Comparison of ENCODE assay signal across 12 mouse cellular contexts in genomic region chr3:138787758-138788488, GRCm38 (mm10). TPM values are rescaled to one million over a fixed set of nuclear protein-coding genes. Genes with fewer than 3 reads are reported as not detected.
DNase-seq lines count a peak whose midpoint lies in the region; ATAC-seq lines count a peak whose summit lies in the region.
"Had no signal": no experiment of that assay in that cellular context is flagged by ENCODE, and none has a peak within 500 bp of the region (broad histone marks: within the 10 kb centered on the region; RNA-seq: fewer than 3 reads in every experiment).

No protein-coding gene starts in this region.

- DNase-seq in cerebellum, adult 11-12 months, result peak; percentile 27
- DNase-seq in left cerebral cortex, postnatal 14 days (ENCODE audit: low spot score in 2 of 2), result peak; percentile 49 to 64
- DNase-seq in left cerebral cortex, postnatal 36 days (ENCODE audit: low spot score in 2 of 2), result no peak
- peak; percentile 68 to 80 for DNase-seq in right cerebral cortex, adult 2 months (ENCODE audit: low spot score in 2 of 2)
- no peak for DNase-seq in right cerebral cortex, postnatal 14 days
- DNase-seq in adrenal gland, postnatal 25 days, result no peak
- DNase-seq in heart, adult 18-20 months, result no peak
- DNase-seq: embryo, embryonic 11 days; heart, postnatal 4 days; kidney, postnatal 14 days; liver, postnatal 0 days had no signal

- ATAC-seq in cerebellum, adult (ENCODE audit: insufficient number of reproducible peaks, low FRiP score, low TSS enrichment), result no peak
- ATAC-seq: liver, postnatal 0 days had no signal

- intact Hi-C loops in left cerebral cortex, postnatal 14 days (cut with DNase I), result no loop called here
- intact Hi-C loops in left cerebral cortex, postnatal 36 days (cut with DNase I), result loop anchor here (5.0 kb wide), 1 partner anchor 46 kb away; the partner anchor contains the start of gene Tspan5

RNA-seq across cellular contexts. Expression of gene Tspan5, which starts 45.9 kb away (rescaled TPM):
- 100 to 1,000 TPM; 215 to 238 TPM for total RNA-seq in left cerebral cortex, postnatal 14 days (2021)
- total RNA-seq in left cerebral cortex, postnatal 36 days (2021), result 100 to 1,000 TPM; 247 to 286 TPM
- 50.1 and 58.3 TPM in 2 replicates for total RNA-seq in adrenal gland, postnatal 25 days (2021)
- total RNA-seq in heart, adult 18-20 months (2021), result 1 to 10 TPM; 6.4 to 6.9 TPM

Comparison
In these comparisons a context has a peak if more than half of its experiments do, and no peak if none do; other contexts are left out.
1. DNase-seq: peak in cerebellum, adult 11-12 months (single experiment), left cerebral cortex, postnatal 14 days (2 of 2) and right cerebral cortex, adult 2 months (2 of 2); none in left cerebral cortex, postnatal 36 days (0 of 2), right cerebral cortex, postnatal 14 days (single experiment), adrenal gland, postnatal 25 days (single experiment) and heart, adult 18-20 months (0 of 2).